Mouse (Mus musculus): ENCODE results near the gene Troap.

Gene Troap

GRCm38 (mm10) chr15:99074019-99074599, at the start of gene Troap:
Gene Troap, plus strand, starts transcription at chr15:99074575.
- in situ Hi-C loops (cut with MboI, MseI) = no loop called here

GRCm38 (mm10) chr15:99024668-99025314, 49.6 kb upstream of the Troap start:
- in situ Hi-C loops (cut with MboI, MseI) = no loop called here

GRCm38 (mm10) chr15:99025414-99025813, 49.0 kb upstream of the Troap start:
- in situ Hi-C loops (cut with MboI, MseI) = no loop called here

GRCm38 (mm10) chr15:99026259-99026658, 48.1 kb upstream of the Troap start:
- in situ Hi-C loops (cut with MboI, MseI) = no loop called here

- in situ Hi-C loops (cut with MboI, MseI) = no loop called here
Observed at GRCm38 (mm10) chr15:99027116-99027515, 47.3 kb upstream of the Troap start.

GRCm38 (mm10) chr15:99028874-99029458, 45.4 kb upstream of the Troap start:
- in situ Hi-C loops (cut with MboI, MseI) = no loop called here

GRCm38 (mm10) chr15:99029619-99030584, 44.5 kb upstream of the Troap start, which contains the start of gene Tuba1c:
Gene Tuba1c, plus strand, starts transcription at chr15:99029891.
- in situ Hi-C loops (cut with MboI, MseI) = loop anchor here (5.0 to 10.0 kb wide), 2 partner anchors 98 to 515 kb away; partner anchors contain the start of gene Tuba1b (in 2 of the 2)

GRCm38 (mm10) chr15:99030585-99031387, 43.6 kb upstream of the Troap start:
- in situ Hi-C loops (cut with MboI, MseI) = loop anchor here (5.0 to 10.0 kb wide), 2 partner anchors 98 to 516 kb away; partner anchors contain the start of gene Tuba1b (in 2 of the 2)

- in situ Hi-C loops (cut with MboI, MseI) = loop anchor here (5.0 to 10.0 kb wide), 2 partner anchors 99 to 517 kb away; partner anchors contain the start of gene Tuba1b (in 2 of the 2)
Observed at GRCm38 (mm10) chr15:99031388-99031675, 43.0 kb upstream of the Troap start.

GRCm38 (mm10) chr15:99032041-99032725, 42.2 kb upstream of the Troap start:
- in situ Hi-C loops (cut with MboI, MseI) = loop anchor here (5.0 to 10.0 kb wide), 2 partner anchors 100 to 517 kb away; partner anchors contain the start of gene Tuba1b (in 2 of the 2)

- in situ Hi-C loops (cut with MboI, MseI) = loop anchor here (5.0 to 10.0 kb wide), 2 partner anchors 100 to 518 kb away; partner anchors contain the start of gene Tuba1b (in 2 of the 2)
Observed at GRCm38 (mm10) chr15:99032726-99033250, 41.6 kb upstream of the Troap start.

GRCm38 (mm10) chr15:99033498-99034270, 40.7 kb upstream of the Troap start:
- in situ Hi-C loops (cut with MboI, MseI) = loop anchor here (5.0 to 10.0 kb wide), 2 partner anchors 101 to 519 kb away; partner anchors contain the start of gene Tuba1b (in 2 of the 2)

GRCm38 (mm10) chr15:99035431-99035830, 38.9 kb upstream of the Troap start:
- in situ Hi-C loops (cut with MboI, MseI) = loop anchor here in 1 of 2 experiments (10.0 kb wide), 1 partner anchor 521 kb away; no protein-coding TSS in a partner anchor

- in situ Hi-C loops (cut with MboI, MseI) = loop anchor here in 1 of 2 experiments (10.0 kb wide), 1 partner anchor 522 kb away; no protein-coding TSS in a partner anchor
Observed at GRCm38 (mm10) chr15:99036249-99036905, 38.0 kb upstream of the Troap start.

GRCm38 (mm10) chr15:99038025-99038424, 36.4 kb upstream of the Troap start:
- in situ Hi-C loops (cut with MboI, MseI) = loop anchor here in 1 of 2 experiments (10.0 kb wide), 1 partner anchor 523 kb away; no protein-coding TSS in a partner anchor

GRCm38 (mm10) chr15:99038797-99039196, 35.6 kb upstream of the Troap start:
- in situ Hi-C loops (cut with MboI, MseI) = loop anchor here in 1 of 2 experiments (10.0 kb wide), 1 partner anchor 524 kb away; no protein-coding TSS in a partner anchor

GRCm38 (mm10) chr15:99039306-99039705, 35.1 kb upstream of the Troap start:
- in situ Hi-C loops (cut with MboI, MseI) = loop anchor here in 1 of 2 experiments (10.0 kb wide), 1 partner anchor 525 kb away; no protein-coding TSS in a partner anchor
